Mouse (Mus musculus): ENCODE measurements at regions not wholly inside any gene's neighbourhood (a gene's known extent, or its start where the extent isn't known, plus 50 kb on each side); places are given as distances from the start of the nearest gene placed in this dataset.

DNA sequence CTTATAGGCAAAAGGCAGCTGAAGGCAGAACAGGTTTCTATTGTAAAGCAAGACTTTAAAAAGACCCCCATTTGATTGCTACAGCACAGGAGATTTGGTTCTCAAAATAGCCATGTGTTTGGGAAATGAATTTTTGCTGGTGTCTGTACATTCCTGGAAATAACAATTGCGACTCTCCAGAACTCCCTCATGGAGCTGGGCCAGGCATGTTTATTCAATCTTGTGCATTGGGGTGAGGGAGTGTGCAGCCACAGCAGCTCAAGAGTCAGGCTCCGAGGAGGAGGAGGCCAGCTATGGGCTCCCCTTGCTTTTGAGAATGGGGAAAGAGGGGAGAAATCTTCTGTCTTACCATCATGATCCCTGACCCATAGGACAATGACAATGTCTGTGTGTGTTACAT lies 51.9 kb upstream of the Habp2 start:
- TF ChIP-seq POLR2A (IDR thresholded peaks at IDR 0.05; ENCODE audit: low read depth, low read length) (no peak), CTCF (IDR thresholded peaks at IDR 0.05; ENCODE audit: extremely low read depth, insufficient read length, insufficient replicate concordance, low read depth, low read length) (no peak)

Measured in small intestine, adult 2 months (tissue).